In genomic region chr16:30441409-30441808, GRCm38 (mm10) we compare ENCODE assay signal across 21 mouse cellular contexts. TPM values are rescaled to one million over a fixed set of nuclear protein-coding genes. Genes with fewer than 3 reads are reported as not detected.
DNase-seq lines count a peak whose midpoint lies in the region; ATAC-seq lines count a peak whose summit lies in the region.
"Had no signal": no experiment of that assay in that cellular context is flagged by ENCODE, and none has a peak within 500 bp of the region (broad histone marks: within the 10 kb centered on the region; RNA-seq: fewer than 3 reads in every experiment).

No protein-coding gene starts in this region.

- peak; percentile 17 for DNase-seq in kidney, postnatal 10 days
- no peak for DNase-seq in cerebellum, postnatal 25 days
- DNase-seq in heart, adult 9 months (ENCODE audit: low spot score in 2 of 2): no peak
- no peak for DNase-seq in yolk sac, embryonic 10.5 days (ENCODE audit: low spot score)
- DNase-seq: adrenal gland, adult 8-10 months; cerebellum, adult 8-10 months; gastrocnemius, adult 2 months; heart, postnatal 4 days; lung, postnatal 4 days; right cerebral cortex, postnatal 25 days; spleen, adult 18-20 months had no signal

- no peak overlapping the region for H3K4me2 ChIP-seq in liver, embryonic 16.5 days (ENCODE audit: low read depth, low read length)
- H3K4me2 ChIP-seq in liver, embryonic 12.5 days: no peak overlapping the region
- H3K4me2 ChIP-seq in intestine, embryonic 16.5 days (ENCODE audit: low read depth, low read length): no peak overlapping the region
- H3K4me2 ChIP-seq: forebrain, embryonic 13.5 days; hindbrain, embryonic 15.5 days; midbrain, embryonic 15.5 days; neural tube, embryonic 12.5 days had no signal

- no peaks in the 10 kb centered on the region for H3K9me3 ChIP-seq in liver, embryonic 16.5 days (replicated peaks; ENCODE audit: control insufficient read depth, low read length)
- no peaks in the 10 kb centered on the region for H3K9me3 ChIP-seq in liver, embryonic 12.5 days (replicated peaks)
- no peaks in the 10 kb centered on the region for H3K9me3 ChIP-seq in intestine, embryonic 16.5 days (ENCODE audit: control insufficient read depth, low read length)
- H3K9me3 ChIP-seq: forebrain, embryonic 13.5 days; heart, embryonic 10.5 days; hindbrain, embryonic 15.5 days; midbrain, embryonic 15.5 days; neural tube, embryonic 12.5 days had no signal

- H3K36me3 ChIP-seq in liver, embryonic 16.5 days (ENCODE audit: control insufficient read depth, insufficient read depth): no peaks in the 10 kb centered on the region
- H3K36me3 ChIP-seq in liver, embryonic 12.5 days: no peaks in the 10 kb centered on the region
- no peaks in the 10 kb centered on the region for H3K36me3 ChIP-seq in intestine, embryonic 16.5 days (ENCODE audit: control insufficient read depth, insufficient read depth, low read length)
- H3K36me3 ChIP-seq: heart, embryonic 10.5 days; hindbrain, embryonic 15.5 days; midbrain, embryonic 15.5 days; neural tube, embryonic 12.5 days had no signal

- H3K27ac ChIP-seq in liver, embryonic 16.5 days (ENCODE audit: low read length): no peak overlapping the region
- H3K27ac ChIP-seq in liver, embryonic 12.5 days: no peak overlapping the region
- H3K27ac ChIP-seq in intestine, embryonic 16.5 days (ENCODE audit: low read length): peak overlapping the region; percentile 9; the same call in 1 of the 2 replicates
- H3K27ac ChIP-seq: forebrain, embryonic 13.5 days; gastrocnemius, adult 2 months; hindbrain, embryonic 15.5 days; liver, embryonic 14.5 days; midbrain, embryonic 15.5 days; neural tube, embryonic 12.5 days had no signal

- H3K27me3 ChIP-seq in liver, embryonic 16.5 days (ENCODE audit: control insufficient read depth, insufficient read depth, low read depth, low read length): no peaks in the 10 kb centered on the region
- peaks cover 8% of the 10 kb centered on the region; the same call in 1 of the 2 replicates for H3K27me3 ChIP-seq in liver, embryonic 12.5 days (replicated peaks)
- no peaks in the 10 kb centered on the region for H3K27me3 ChIP-seq in intestine, embryonic 16.5 days (replicated peaks; ENCODE audit: control insufficient read depth, insufficient read depth, low read length)
- H3K27me3 ChIP-seq: forebrain, embryonic 13.5 days; hindbrain, embryonic 15.5 days; midbrain, embryonic 15.5 days; neural tube, embryonic 12.5 days had no signal

- 67% methylated on average over 4 of the region's 4 CpGs for WGBS in liver, embryonic 16.5 days (ENCODE audit: insufficient replicate concordance)
- WGBS in liver, embryonic 12.5 days (ENCODE audit: insufficient replicate concordance): 72% methylated on average over 4 of the region's 4 CpGs
- 61% methylated on average over 4 of the region's 4 CpGs for WGBS in intestine, embryonic 16.5 days

- no peaks in the 10 kb centered on the region; the same call in 1 of the 2 replicates for H3K4me1 ChIP-seq in liver, embryonic 16.5 days (ENCODE audit: control insufficient read depth, low read depth, low read length)
- H3K4me1 ChIP-seq in liver, embryonic 12.5 days: 0 out of 2 replicates have a peak, but pooled peaks cover 12% of the 10 kb centered on the region
- no peaks in the 10 kb centered on the region for H3K4me1 ChIP-seq in intestine, embryonic 16.5 days (ENCODE audit: control insufficient read depth, insufficient read depth, low read length)
- H3K4me1 ChIP-seq: hindbrain, embryonic 15.5 days; midbrain, embryonic 15.5 days; neural tube, embryonic 12.5 days had no signal

- no peak overlapping the region for H3K4me3 ChIP-seq in liver, embryonic 16.5 days (ENCODE audit: low read depth, low read length)
- no peak overlapping the region for H3K4me3 ChIP-seq in liver, embryonic 12.5 days
- no peak overlapping the region for H3K4me3 ChIP-seq in intestine, embryonic 16.5 days (ENCODE audit: low read length)
- H3K4me3 ChIP-seq: forebrain, embryonic 13.5 days; gastrocnemius, adult 2 months; heart, embryonic 10.5 days; hindbrain, embryonic 15.5 days; midbrain, embryonic 15.5 days; neural tube, embryonic 12.5 days had no signal

- ATAC-seq in liver, embryonic 16.5 days (ENCODE audit: low read depth): peak; percentile 62
- no peak for ATAC-seq in liver, embryonic 12.5 days
- ATAC-seq in intestine, embryonic 16.5 days: peak; percentile 85
- ATAC-seq: activated CD4-positive, CD25-positive, alpha-beta regulatory T cell, adult 4 months; forebrain, embryonic 13.5 days; midbrain, embryonic 15.5 days had no signal

- H3K9ac ChIP-seq in liver, embryonic 16.5 days (ENCODE audit: low read depth, low read length): no peak overlapping the region
- no peak overlapping the region for H3K9ac ChIP-seq in liver, embryonic 12.5 days
- H3K9ac ChIP-seq in intestine, embryonic 16.5 days (ENCODE audit: low read depth, low read length): no peak overlapping the region
- H3K9ac ChIP-seq: forebrain, embryonic 13.5 days; hindbrain, embryonic 15.5 days; liver, embryonic 14.5 days; midbrain, embryonic 15.5 days; neural tube, embryonic 12.5 days had no signal

RNA-seq across cellular contexts. Expression of gene Atp13a3, which starts 35.6 kb away (rescaled TPM):
- polyA plus RNA-seq in liver, embryonic 16.5 days (2015; fragmentation: Nextera tagmentation; extraction: Ambion mirVana): 5.1 and 6.0 TPM in 2 replicates
- 17.7 and 18.5 TPM in 2 replicates for polyA plus RNA-seq in liver, embryonic 12.5 days (2016; fragmentation: Nextera tagmentation; extraction: Ambion mirVana)
- 14.1 and 17.2 TPM in 2 replicates for polyA plus RNA-seq in intestine, embryonic 16.5 days (2015; fragmentation: Nextera tagmentation; extraction: Ambion mirVana)
